Mouse (Mus musculus): ENCODE results near the gene Aatf. TPM values are rescaled to one million over a fixed set of nuclear protein-coding genes. Genes with fewer than 3 reads are reported as not detected.

Aatf gene
- polyA plus RNA-seq, 1 experiment from 2014 or later: 51.1 TPM

DNA sequence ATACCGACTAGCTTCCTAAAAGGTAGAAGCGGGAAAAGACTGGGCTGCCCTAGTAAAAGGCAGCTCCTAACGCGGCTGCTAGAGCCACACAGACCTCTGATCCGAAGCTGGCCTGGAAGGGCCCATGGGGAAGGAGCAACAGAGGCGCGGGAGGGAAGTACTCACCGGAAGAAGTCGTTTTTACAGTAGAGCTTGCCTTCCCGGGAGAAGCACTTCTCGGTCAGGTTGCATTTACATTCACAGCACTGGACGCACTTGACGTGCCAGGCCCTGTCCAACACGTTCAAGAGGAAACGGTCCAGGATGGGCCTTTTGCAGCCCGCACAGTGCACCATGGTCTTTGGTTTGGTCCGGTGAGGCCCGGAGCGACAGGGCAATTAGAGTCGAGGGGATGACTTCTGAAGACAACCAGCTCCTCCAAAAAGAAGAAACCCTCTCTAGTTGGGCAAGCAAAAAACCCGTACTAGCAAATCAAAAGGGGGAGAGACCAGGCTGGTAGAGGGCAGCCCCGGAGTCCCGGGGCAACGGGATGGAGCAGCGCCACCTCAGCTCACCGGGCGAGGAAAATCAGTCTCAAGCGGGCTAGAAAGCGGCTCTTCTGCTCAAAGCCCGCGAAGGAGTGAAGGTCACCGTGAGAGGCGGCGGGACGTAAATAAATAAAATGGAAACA, 10.7 kb upstream of the Aatf start:
- Histone ChIP-seq H3K36me3 (ENCODE audit: control insufficient read depth, insufficient read depth, low read length) (no peaks in the 10 kb centered on the region), H3K9me3 (ENCODE audit: control insufficient read depth, low read length) (no peaks in the 10 kb centered on the region), H3K4me2 (ENCODE audit: low read depth, severe bottlenecking) (peak overlapping the region; percentile 87), H3K27ac (replicated peaks; ENCODE audit: low read depth, low read length) (no peak overlapping the region), H3K4me3 (ENCODE audit: low read depth, low read length) (0 out of 2 replicates have a peak overlapping the region, but pooled peaks have one; percentile 3), H3K27me3 (ENCODE audit: control insufficient read depth, insufficient read depth, low read length) (peaks cover 91% of the 10 kb centered on the region), H3K9ac (ENCODE audit: low read length) (no peak overlapping the region), H3K4me1 (ENCODE audit: control insufficient read depth, insufficient read depth, low read length) (peaks cover 4% of the 10 kb centered on the region; the same call in 1 of the 2 replicates)
- DNase-seq (ENCODE audit: low spot score): peak; percentile 73
- WGBS: under 1% methylated on average over 35 of the region's 35 CpGs
- no peak for ATAC-seq (ENCODE audit: insufficient number of reproducible peaks, low FRiP score, low TSS enrichment, low read depth)

DNA sequence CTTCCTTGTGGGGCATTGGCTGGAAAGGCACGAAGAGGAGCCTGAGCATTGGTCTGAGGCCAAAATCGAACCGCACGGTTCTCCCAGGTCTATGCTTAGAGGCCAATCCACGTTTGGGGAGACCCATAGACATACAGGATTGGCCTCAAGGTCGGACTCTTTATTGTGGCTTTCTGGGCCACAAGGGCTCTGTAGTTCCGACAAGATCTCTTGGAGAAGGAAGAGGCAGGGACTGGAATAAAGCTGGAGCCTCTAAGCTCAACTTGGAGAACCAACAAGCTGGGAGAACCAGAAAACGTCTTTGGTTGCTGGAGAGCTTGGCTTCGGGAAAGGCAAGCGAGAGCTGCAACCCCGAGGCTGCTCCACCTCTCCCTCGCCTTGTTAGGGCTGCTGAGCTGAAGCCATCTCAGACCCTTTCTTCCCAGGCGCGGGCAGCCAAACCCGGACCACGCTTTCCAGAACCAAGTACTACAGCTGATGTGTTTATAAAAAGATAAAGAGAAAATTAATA, 10.1 kb upstream of the Aatf start:
- H3K36me3 ChIP-seq (ENCODE audit: control insufficient read depth, insufficient read depth, low read length): no peaks in the 10 kb centered on the region
- H3K4me2 ChIP-seq (ENCODE audit: low read depth, severe bottlenecking): 0 out of 2 replicates have a peak overlapping the region, but pooled peaks have one; percentile 11
- no peaks in the 10 kb centered on the region for H3K9me3 ChIP-seq (ENCODE audit: control insufficient read depth, low read length)
- H3K27ac ChIP-seq (replicated peaks; ENCODE audit: low read depth, low read length): no peak overlapping the region
- DNase-seq (ENCODE audit: low spot score) (peak; percentile 71), ATAC-seq (ENCODE audit: insufficient number of reproducible peaks, low FRiP score, low TSS enrichment, low read depth) (no peak)
- H3K27me3 ChIP-seq (ENCODE audit: control insufficient read depth, insufficient read depth, low read length): peaks cover 91% of the 10 kb centered on the region
- H3K4me3 ChIP-seq (ENCODE audit: low read depth, low read length): no peak overlapping the region
- H3K4me1 ChIP-seq (ENCODE audit: control insufficient read depth, insufficient read depth, low read length): peaks cover 4% of the 10 kb centered on the region; the same call in 1 of the 2 replicates
- WGBS: 0% methylated on average over 16 of the region's 16 CpGs
- H3K9ac ChIP-seq (ENCODE audit: low read length): no peak overlapping the region

DNA sequence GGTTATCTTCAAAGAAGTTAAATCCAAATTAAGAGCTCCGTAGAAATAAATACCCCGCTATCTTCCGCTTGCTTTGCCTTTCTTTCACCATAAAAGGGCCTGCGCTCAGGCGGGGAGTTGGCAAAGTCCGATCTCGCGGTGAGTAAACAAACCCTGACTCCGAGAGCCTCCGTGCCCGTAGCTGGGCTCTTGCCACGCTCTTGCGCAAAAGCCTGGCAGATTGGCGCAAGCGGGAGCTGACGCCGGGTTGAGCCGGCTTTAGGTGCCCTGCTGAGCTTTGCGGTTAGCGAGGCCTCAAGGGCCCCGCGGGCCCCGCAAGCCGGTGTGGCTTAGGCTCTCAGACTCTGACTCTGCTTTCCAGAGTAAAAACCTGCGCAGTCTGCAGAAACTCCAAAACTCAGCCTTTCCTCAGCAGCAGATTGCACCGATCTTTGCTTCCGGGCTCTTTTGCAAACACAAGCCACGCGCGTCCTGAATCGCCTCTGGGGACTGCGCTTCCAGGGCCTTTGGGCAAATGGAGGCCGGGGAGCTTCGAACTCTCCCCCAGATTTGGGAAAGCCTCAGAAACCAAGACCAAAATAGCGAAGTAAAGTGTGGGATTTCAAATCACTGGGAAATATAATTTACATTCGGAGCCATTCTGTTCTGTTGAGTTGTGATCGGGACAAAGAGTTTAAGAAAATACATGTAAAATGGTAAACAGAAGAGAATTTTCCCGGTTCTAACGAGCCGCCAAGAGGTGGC, 9.4 kb upstream of the Aatf start:
- no peak overlapping the region for H3K27ac ChIP-seq (replicated peaks; ENCODE audit: low read depth, low read length)
- 0 out of 2 replicates have a peak overlapping the region, but pooled peaks have one; percentile 11 for H3K4me2 ChIP-seq (ENCODE audit: low read depth, severe bottlenecking)
- H3K36me3 ChIP-seq (ENCODE audit: control insufficient read depth, insufficient read depth, low read length): no peaks in the 10 kb centered on the region
- peaks cover 85% of the 10 kb centered on the region for H3K27me3 ChIP-seq (ENCODE audit: control insufficient read depth, insufficient read depth, low read length)
- no peak overlapping the region for H3K9ac ChIP-seq (ENCODE audit: low read length)
- under 1% methylated on average over 40 of the region's 40 CpGs for WGBS
- ATAC-seq (ENCODE audit: insufficient number of reproducible peaks, low FRiP score, low TSS enrichment, low read depth) (no peak), DNase-seq (ENCODE audit: low spot score) (peak; percentile 69)
- H3K4me3 ChIP-seq (ENCODE audit: low read depth, low read length): peak overlapping the region; percentile 9
- H3K9me3 ChIP-seq (ENCODE audit: control insufficient read depth, low read length): no peaks in the 10 kb centered on the region
- H3K4me1 ChIP-seq (ENCODE audit: control insufficient read depth, insufficient read depth, low read length): peaks cover 4% of the 10 kb centered on the region; the same call in 1 of the 2 replicates

DNA sequence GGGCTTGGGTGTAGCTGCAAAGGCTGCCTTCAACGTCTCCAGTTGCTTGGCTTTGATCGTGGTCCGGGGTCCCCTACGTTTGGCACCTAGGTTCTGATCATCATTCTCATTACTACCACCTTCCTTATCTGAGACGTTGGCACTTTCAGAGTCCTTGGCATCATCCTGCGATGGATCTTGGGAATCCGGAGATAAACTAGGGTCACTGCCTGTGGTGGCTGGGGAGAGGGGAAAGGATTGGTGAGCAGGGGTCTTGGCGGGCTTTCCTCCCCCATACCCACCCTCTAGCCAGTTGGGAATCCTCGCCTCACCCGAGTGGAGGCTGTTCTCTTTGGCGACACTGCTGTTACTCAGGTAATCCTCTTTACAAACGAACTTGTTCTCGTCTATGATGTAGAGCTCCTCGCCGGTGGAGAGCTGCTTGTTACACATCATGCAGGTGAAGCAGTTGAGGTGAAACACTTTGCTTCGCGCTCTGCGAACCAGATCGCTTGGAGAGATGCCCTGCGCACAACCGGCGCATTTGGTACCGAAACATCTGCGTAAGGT, 8.5 kb upstream of the Aatf start:
- H3K4me1 ChIP-seq (ENCODE audit: control insufficient read depth, insufficient read depth, low read length): peaks cover 4% of the 10 kb centered on the region; the same call in 1 of the 2 replicates
- peaks cover 82% of the 10 kb centered on the region for H3K27me3 ChIP-seq (ENCODE audit: control insufficient read depth, insufficient read depth, low read length)
- peak; percentile 57 for DNase-seq (ENCODE audit: low spot score)
- H3K36me3 ChIP-seq (ENCODE audit: control insufficient read depth, insufficient read depth, low read length): no peaks in the 10 kb centered on the region
- ATAC-seq (ENCODE audit: insufficient number of reproducible peaks, low FRiP score, low TSS enrichment, low read depth): no peak
- no peak overlapping the region for H3K9ac ChIP-seq (ENCODE audit: low read length)
- no peak overlapping the region for H3K27ac ChIP-seq (replicated peaks; ENCODE audit: low read depth, low read length)
- WGBS: 15% methylated on average over 24 of the region's 24 CpGs
- H3K4me2 ChIP-seq (ENCODE audit: low read depth, severe bottlenecking): no peak overlapping the region
- no peaks in the 10 kb centered on the region for H3K9me3 ChIP-seq (ENCODE audit: control insufficient read depth, low read length)
- no peak overlapping the region for H3K4me3 ChIP-seq (ENCODE audit: low read depth, low read length)

DNA sequence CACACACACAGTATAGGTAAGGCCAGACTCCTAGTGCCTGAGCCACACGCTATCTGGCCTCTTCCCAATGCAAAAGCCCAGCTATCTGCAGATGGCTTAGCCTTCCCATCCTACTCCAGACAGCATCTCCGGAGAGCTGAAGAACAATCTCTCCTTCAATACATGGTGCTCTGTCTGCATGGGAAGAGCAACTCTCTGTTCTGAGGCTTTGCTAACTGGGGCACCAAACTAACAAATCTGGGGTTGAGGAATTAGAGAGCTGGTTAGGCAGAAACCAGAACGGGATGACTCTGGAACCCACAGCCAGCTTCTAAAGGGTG, 7.7 kb upstream of the Aatf start:
- WGBS: 33% methylated on average over 3 of the region's 3 CpGs
- Histone ChIP-seq H3K9me3 (ENCODE audit: control insufficient read depth, low read length) (no peaks in the 10 kb centered on the region), H3K9ac (ENCODE audit: low read length) (no peak overlapping the region), H3K4me1 (ENCODE audit: control insufficient read depth, insufficient read depth, low read length) (peaks cover 4% of the 10 kb centered on the region; the same call in 1 of the 2 replicates), H3K27me3 (ENCODE audit: control insufficient read depth, insufficient read depth, low read length) (peaks cover 81% of the 10 kb centered on the region), H3K4me3 (ENCODE audit: low read depth, low read length) (no peak overlapping the region), H3K4me2 (ENCODE audit: low read depth, severe bottlenecking) (no peak overlapping the region), H3K36me3 (ENCODE audit: control insufficient read depth, insufficient read depth, low read length) (no peaks in the 10 kb centered on the region), H3K27ac (replicated peaks; ENCODE audit: low read depth, low read length) (no peak overlapping the region)
- ATAC-seq (ENCODE audit: insufficient number of reproducible peaks, low FRiP score, low TSS enrichment, low read depth) (no peak), DNase-seq (ENCODE audit: low spot score) (no peak)

DNA sequence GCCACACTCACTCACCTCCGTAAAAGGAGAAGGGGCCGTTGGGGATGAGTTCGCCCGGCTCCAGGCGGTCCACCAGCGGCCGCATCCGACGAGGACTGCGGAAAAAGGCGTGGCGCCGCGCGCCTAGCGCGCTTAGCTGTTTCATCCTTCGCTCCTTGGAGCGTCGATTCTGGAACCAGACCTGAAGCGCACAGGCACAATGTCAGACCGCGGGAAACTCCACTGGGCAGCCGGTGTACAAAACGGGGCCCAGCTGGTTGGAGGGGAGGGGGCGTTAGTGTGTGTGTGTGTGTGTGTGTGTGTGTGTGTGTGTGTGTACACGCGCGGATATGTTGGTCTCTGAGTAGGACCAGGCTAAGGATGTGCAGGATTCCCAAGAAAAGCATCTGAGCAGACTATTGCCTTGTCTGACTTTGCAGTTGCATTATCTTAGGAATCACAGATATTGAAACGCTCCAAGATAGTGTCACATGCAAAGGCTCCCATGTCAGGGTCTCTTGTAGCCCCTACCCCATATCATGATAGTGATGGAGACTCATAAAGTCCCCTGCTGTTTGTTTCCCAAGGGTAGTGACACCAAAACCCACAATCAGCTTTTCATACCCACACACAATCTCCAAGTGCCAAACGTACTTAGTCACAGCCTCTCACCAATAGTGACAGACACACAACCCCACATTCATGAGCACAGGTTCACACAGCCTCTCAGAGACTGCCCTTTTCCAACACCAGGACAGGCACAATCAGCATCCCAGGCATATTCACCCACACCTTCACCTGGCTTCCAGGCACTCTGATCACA, 7.1 kb upstream of the Aatf start:
- Histone ChIP-seq H3K27ac (replicated peaks; ENCODE audit: low read depth, low read length) (no peak overlapping the region), H3K9ac (ENCODE audit: low read length) (no peak overlapping the region), H3K9me3 (ENCODE audit: control insufficient read depth, low read length) (no peaks in the 10 kb centered on the region), H3K4me2 (ENCODE audit: low read depth, severe bottlenecking) (no peak overlapping the region; the same call in 1 of the 2 replicates), H3K4me3 (ENCODE audit: low read depth, low read length) (no peak overlapping the region), H3K27me3 (ENCODE audit: control insufficient read depth, insufficient read depth, low read length) (peaks cover 81% of the 10 kb centered on the region), H3K36me3 (ENCODE audit: control insufficient read depth, insufficient read depth, low read length) (no peaks in the 10 kb centered on the region), H3K4me1 (ENCODE audit: control insufficient read depth, insufficient read depth, low read length) (peaks cover 4% of the 10 kb centered on the region; the same call in 1 of the 2 replicates)
- peak; percentile 39 for DNase-seq (ENCODE audit: low spot score)
- ATAC-seq (ENCODE audit: insufficient number of reproducible peaks, low FRiP score, low TSS enrichment, low read depth): no peak
- WGBS: 5% methylated on average over 31 of the region's 31 CpGs

DNA sequence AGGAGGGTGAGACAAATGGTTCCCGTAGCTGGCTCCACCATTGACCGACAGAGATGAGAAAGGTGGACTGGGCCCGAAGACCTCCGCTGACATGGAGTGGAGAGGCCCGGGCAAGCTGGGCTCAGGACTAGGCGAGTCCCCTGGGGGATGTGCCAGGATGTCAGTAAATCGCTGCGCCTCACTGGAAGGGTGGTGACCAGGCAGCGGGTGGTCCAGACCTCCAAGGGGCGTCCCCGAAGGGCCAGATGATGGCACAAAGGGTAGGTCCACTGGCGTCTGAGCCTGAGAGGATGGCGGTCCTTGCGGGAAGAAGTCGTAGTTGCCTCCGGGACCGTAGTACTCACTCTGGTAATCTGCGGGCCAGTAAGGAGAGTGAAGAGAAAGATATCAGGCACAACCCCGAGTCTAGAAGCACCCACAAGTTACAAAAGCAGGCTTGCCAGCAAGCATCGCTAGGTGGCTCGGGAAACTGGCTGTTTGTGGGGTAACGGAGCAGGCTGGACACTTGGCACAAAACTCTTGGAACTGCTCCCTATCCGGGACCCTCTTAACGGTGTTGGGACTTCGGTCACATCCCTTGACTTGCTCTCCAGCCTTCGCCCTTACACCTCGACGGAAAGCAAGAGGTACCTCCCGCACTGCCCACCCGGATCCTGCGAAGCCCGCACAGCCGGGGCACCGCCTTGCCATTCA, 6.4 kb upstream of the Aatf start:
- DNase-seq (ENCODE audit: low spot score) (peak; percentile 56), ATAC-seq (ENCODE audit: insufficient number of reproducible peaks, low FRiP score, low TSS enrichment, low read depth) (no peak)
- H3K9me3 ChIP-seq (ENCODE audit: control insufficient read depth, low read length): no peaks in the 10 kb centered on the region
- H3K27ac ChIP-seq (replicated peaks; ENCODE audit: low read depth, low read length): no peak overlapping the region
- H3K4me2 ChIP-seq (ENCODE audit: low read depth, severe bottlenecking): no peak overlapping the region
- peaks cover 81% of the 10 kb centered on the region for H3K27me3 ChIP-seq (ENCODE audit: control insufficient read depth, insufficient read depth, low read length)
- H3K9ac ChIP-seq (ENCODE audit: low read length): no peak overlapping the region
- H3K4me3 ChIP-seq (ENCODE audit: low read depth, low read length): no peak overlapping the region
- 5% methylated on average over 34 of the region's 34 CpGs for WGBS
- no peaks in the 10 kb centered on the region for H3K36me3 ChIP-seq (ENCODE audit: control insufficient read depth, insufficient read depth, low read length)
- peaks cover 2% of the 10 kb centered on the region; the same call in 1 of the 2 replicates for H3K4me1 ChIP-seq (ENCODE audit: control insufficient read depth, insufficient read depth, low read length)

All from limb, embryonic 11.5 days (tissue).